Mouse (Mus musculus): ENCODE measurements around the gene Thap3. TPM values are rescaled to one million over a fixed set of nuclear protein-coding genes. Genes with fewer than 3 reads are reported as not detected.

Gene Thap3
- polyA plus RNA-seq, 1 experiment: 72.0 TPM

- Histone ChIP-seq H3K4me1 (replicated peaks; ENCODE audit: control insufficient read depth, insufficient read depth, low read length) (no peaks in the 10 kb centered on the region), H3K4me3 (ENCODE audit: control insufficient read depth, insufficient read depth, low read length) (no peak overlapping the region), H3K27ac (ENCODE audit: control insufficient read depth, insufficient read depth, low read length) (no peak overlapping the region), H3K36me3 (ENCODE audit: control insufficient read depth, insufficient read depth, low read length) (peaks cover 14% of the 10 kb centered on the region), H3K27me3 (ENCODE audit: control insufficient read depth, insufficient read depth, low read length) (no peaks in the 10 kb centered on the region)
- WGBS: 94% methylated on average over 21 of the region's 21 CpGs
- no peak for DNase-seq
- TF ChIP-seq CTCF (IDR thresholded peaks at IDR 0.05; ENCODE audit: borderline replicate concordance, control insufficient read depth, extremely low read depth, insufficient read depth, low read length, poor library complexity): no peak
These were observed 31.2 kb upstream of the Thap3 start for GRCm38 (mm10) chr4:152020024-152020423.

GRCm38 (mm10) chr4:152019073-152019472 is 30.3 kb upstream of the Thap3 start:
- WGBS: 94% methylated on average over 6 of the region's 6 CpGs
- no peak for DNase-seq
- Histone ChIP-seq H3K27me3 (ENCODE audit: control insufficient read depth, insufficient read depth, low read length) (no peaks in the 10 kb centered on the region), H3K4me1 (replicated peaks; ENCODE audit: control insufficient read depth, insufficient read depth, low read length) (no peaks in the 10 kb centered on the region), H3K4me3 (ENCODE audit: control insufficient read depth, insufficient read depth, low read length) (no peak overlapping the region), H3K27ac (ENCODE audit: control insufficient read depth, insufficient read depth, low read length) (no peak overlapping the region), H3K36me3 (ENCODE audit: control insufficient read depth, insufficient read depth, low read length) (peaks cover 22% of the 10 kb centered on the region)
- TF ChIP-seq CTCF (IDR thresholded peaks at IDR 0.05; ENCODE audit: borderline replicate concordance, control insufficient read depth, extremely low read depth, insufficient read depth, low read length, poor library complexity) (no peak), POLR2A (IDR thresholded peaks at IDR 0.05; ENCODE audit: control insufficient read depth, extremely low read depth, insufficient read depth, low read length, poor library complexity) (no peak)

- peaks cover 21% of the 10 kb centered on the region for H3K4me1 ChIP-seq (replicated peaks; ENCODE audit: control insufficient read depth, insufficient read depth, low read length)
- peaks cover 8% of the 10 kb centered on the region; the same call in 1 of the 2 replicates for H3K36me3 ChIP-seq (ENCODE audit: control insufficient read depth, insufficient read depth, low read length)
- TF ChIP-seq CTCF (IDR thresholded peaks at IDR 0.05; ENCODE audit: borderline replicate concordance, control insufficient read depth, extremely low read depth, insufficient read depth, low read length, poor library complexity) (no peak), POLR2A (IDR thresholded peaks at IDR 0.05; ENCODE audit: control insufficient read depth, extremely low read depth, insufficient read depth, low read length, poor library complexity) (no peak)
- H3K4me3 ChIP-seq (ENCODE audit: control insufficient read depth, insufficient read depth, low read length): no peak overlapping the region
- WGBS: 78% methylated on average over 12 of the region's 12 CpGs
- no peaks in the 10 kb centered on the region for H3K27me3 ChIP-seq (ENCODE audit: control insufficient read depth, insufficient read depth, low read length)
- H3K27ac ChIP-seq (ENCODE audit: control insufficient read depth, insufficient read depth, low read length): no peak overlapping the region
- no peak for DNase-seq
These were observed 24.4 kb upstream of the Thap3 start for GRCm38 (mm10) chr4:152013036-152013813.

- Histone ChIP-seq H3K4me1 (replicated peaks; ENCODE audit: control insufficient read depth, insufficient read depth, low read length) (peaks cover 27% of the 10 kb centered on the region), H3K4me3 (ENCODE audit: control insufficient read depth, insufficient read depth, low read length) (no peak overlapping the region), H3K27me3 (ENCODE audit: control insufficient read depth, insufficient read depth, low read length) (no peaks in the 10 kb centered on the region), H3K27ac (ENCODE audit: control insufficient read depth, insufficient read depth, low read length) (no peak overlapping the region), H3K36me3 (ENCODE audit: control insufficient read depth, insufficient read depth, low read length) (peaks cover 8% of the 10 kb centered on the region; the same call in 1 of the 2 replicates)
- no peak for DNase-seq
- WGBS: 96% methylated on average over 16 of the region's 16 CpGs
- no peak for TF ChIP-seq CTCF (IDR thresholded peaks at IDR 0.05; ENCODE audit: borderline replicate concordance, control insufficient read depth, extremely low read depth, insufficient read depth, low read length, poor library complexity)
- TF ChIP-seq POLR2A (IDR thresholded peaks at IDR 0.05; ENCODE audit: control insufficient read depth, extremely low read depth, insufficient read depth, low read length, poor library complexity): no peak
These were observed 23.3 kb upstream of the Thap3 start for GRCm38 (mm10) chr4:152012109-152012508.

- H3K4me3 ChIP-seq (ENCODE audit: control insufficient read depth, insufficient read depth, low read length): peak overlapping the region; percentile 93; the same call in 1 of the 2 replicates
These were observed 22.5 kb upstream of the Thap3 start for GRCm38 (mm10) chr4:152011171-152011760.

GRCm38 (mm10) chr4:152010707-152011134 is 21.9 kb upstream of the Thap3 start:
- peaks cover 27% of the 10 kb centered on the region for H3K4me1 ChIP-seq (replicated peaks; ENCODE audit: control insufficient read depth, insufficient read depth, low read length)
- H3K36me3 ChIP-seq (ENCODE audit: control insufficient read depth, insufficient read depth, low read length): peaks cover 8% of the 10 kb centered on the region; the same call in 1 of the 2 replicates
- no peak overlapping the region for H3K27ac ChIP-seq (ENCODE audit: control insufficient read depth, insufficient read depth, low read length)
- 20% methylated on average over 13 of the region's 13 CpGs for WGBS
- peak overlapping the region; percentile 93 for H3K4me3 ChIP-seq (ENCODE audit: control insufficient read depth, insufficient read depth, low read length)
- DNase-seq: no peak
- H3K27me3 ChIP-seq (ENCODE audit: control insufficient read depth, insufficient read depth, low read length): no peaks in the 10 kb centered on the region
- TF ChIP-seq CTCF (IDR thresholded peaks at IDR 0.05; ENCODE audit: borderline replicate concordance, control insufficient read depth, extremely low read depth, insufficient read depth, low read length, poor library complexity) (no peak), POLR2A (IDR thresholded peaks at IDR 0.05; ENCODE audit: control insufficient read depth, extremely low read depth, insufficient read depth, low read length, poor library complexity) (no peak)

More at GRCm38 (mm10) chr4:152011171-152011760, 22.5 kb upstream of the Thap3 start:
- TF ChIP-seq CTCF (IDR thresholded peaks at IDR 0.05; ENCODE audit: borderline replicate concordance, control insufficient read depth, extremely low read depth, insufficient read depth, low read length, poor library complexity) (no peak), POLR2A (IDR thresholded peaks at IDR 0.05; ENCODE audit: control insufficient read depth, extremely low read depth, insufficient read depth, low read length, poor library complexity) (no peak)
- no peak overlapping the region for H3K27ac ChIP-seq (ENCODE audit: control insufficient read depth, insufficient read depth, low read length)
- H3K36me3 ChIP-seq (ENCODE audit: control insufficient read depth, insufficient read depth, low read length): peaks cover 8% of the 10 kb centered on the region; the same call in 1 of the 2 replicates
- DNase-seq: no peak
- H3K4me1 ChIP-seq (replicated peaks; ENCODE audit: control insufficient read depth, insufficient read depth, low read length): peaks cover 27% of the 10 kb centered on the region
- WGBS: 84% methylated on average over 8 of the region's 8 CpGs
- H3K27me3 ChIP-seq (ENCODE audit: control insufficient read depth, insufficient read depth, low read length): no peaks in the 10 kb centered on the region

Measured in thymus, adult 2 months (tissue).